Mouse (Mus musculus) hindbrain, postnatal 0 days (tissue): ENCODE results near the gene Hacd1. TPM values are rescaled to one million over a fixed set of nuclear protein-coding genes. Genes with fewer than 3 reads are reported as not detected.
A peak's percentile ranks its signal among the peaks of the same experiment; 100 is the strongest.

Experiments used
- ATAC-seq: fragments of 200-750 bp; cut with Nextera tagmentation; 2 replicates; pipeline ENCODE4 v1.8.0; 2017; ENCODE audit warnings: mild to moderate bottlenecking, moderate TSS enrichment, moderate library complexity
- DNase-seq: peaks from one replicate; pipeline ENCODE4 v3.0.0-alpha.2; 2015; ENCODE audit warnings: low spot score
- H3K27ac ChIP-seq: fragments of 300-500 bp; sonication (generic); 2 replicates; pipeline ENCODE4 v1.5.1; 2014; ENCODE audit warnings: mild to moderate bottlenecking
- H3K27me3 ChIP-seq: fragments of 300-500 bp; sonication (generic); 2 replicates; pipeline ENCODE4 v1.6.1; 2014; ENCODE audit warnings: low read length, mixed read lengths; ENCODE audit not compliant: insufficient read depth
- H3K36me3 ChIP-seq: fragments of 300-500 bp; sonication (generic); 2 replicates; pipeline ENCODE4 v1.6.1; 2014; ENCODE audit warnings: low read length, mixed read lengths; ENCODE audit not compliant: insufficient read depth
- H3K4me1 ChIP-seq: fragments of 300-500 bp; sonication (generic); 2 replicates; pipeline ENCODE4 v1.6.1; 2014; ENCODE audit warnings: antibody characterized with exemption, low read length, mixed read lengths; ENCODE audit not compliant: insufficient read depth
- H3K4me2 ChIP-seq: fragments of 300-500 bp; sonication (generic); 2 replicates; pipeline ENCODE4 v1.6.1; 2014; ENCODE audit warnings: low read depth, mild to moderate bottlenecking, low read length, moderate library complexity, mixed read lengths
- H3K4me3 ChIP-seq: fragments of 300-500 bp; sonication (generic); 2 replicates; pipeline ENCODE4 v1.5.1; 2014; ENCODE audit warnings: low read length
- H3K9ac ChIP-seq: fragments of 300-500 bp; sonication (generic); replicated peaks from 2 replicates; pipeline ENCODE4 v1.6.1; 2014; ENCODE audit warnings: mild to moderate bottlenecking, low read length, moderate library complexity, mixed read lengths
- H3K9me3 ChIP-seq: fragments of 300-500 bp; sonication (generic); 2 replicates; pipeline ENCODE4 v1.6.1; 2016; ENCODE audit warnings: low read length, mixed read lengths
- CTCF ChIP-seq: IDR thresholded peaks from 2 replicates; pipeline ENCODE4 v1.5.1; 2016; ENCODE audit warnings: antibody characterized with exemption, control low read depth, low read depth
- WGBS: fragments of 180-500 bp; shearing (Covaris S2); extraction: QIAGEN DNeasy Blood & Tissue Kit; methylation state at CpG from one replicate; pipeline ENCODE4 v1.1.7; 2014; 5-methylcytosine and 5-hydroxymethylcytosine counted together
- polyA plus RNA-seq: library from polyadenylated mRNA; unstranded; fragments of >200 nt; fragmentation: Nextera tagmentation; extraction: Ambion mirVana; gene quantifications from 2 replicates; pipeline ENCODE4 v1.2.1, GENCODE M21; 2015
- total RNA-seq: library from RNA; depleted of rRNA; stranded (reverse); fragments of >200 nt; gene quantifications from 2 replicates; pipeline ENCODE4 v1.2.3, GENCODE M21; 2014

Gene Hacd1
- total and polyA plus RNA-seq, 2 experiments from 2014 or later: 59.8 to 88.5 TPM

GRCm38 (mm10) chr2:14041249-14041648, 14.7 kb downstream of the Hacd1 start:
- no peak overlapping the region for H3K4me3 ChIP-seq
- H3K9ac ChIP-seq: no peak overlapping the region
- no peaks in the 10 kb centered on the region for H3K4me1 ChIP-seq
- H3K36me3 ChIP-seq: peaks cover 4% of the 10 kb centered on the region; the same call in 1 of the 2 replicates
- TF ChIP-seq CTCF: no peak
- no peak for ATAC-seq
- 99% methylated on average over 2 of the region's 2 CpGs for WGBS
- H3K27ac ChIP-seq: no peak overlapping the region
- no peak for DNase-seq
- H3K4me2 ChIP-seq: no peak overlapping the region
- H3K9me3 ChIP-seq: no peaks in the 10 kb centered on the region
- no peaks in the 10 kb centered on the region for H3K27me3 ChIP-seq

DNA sequence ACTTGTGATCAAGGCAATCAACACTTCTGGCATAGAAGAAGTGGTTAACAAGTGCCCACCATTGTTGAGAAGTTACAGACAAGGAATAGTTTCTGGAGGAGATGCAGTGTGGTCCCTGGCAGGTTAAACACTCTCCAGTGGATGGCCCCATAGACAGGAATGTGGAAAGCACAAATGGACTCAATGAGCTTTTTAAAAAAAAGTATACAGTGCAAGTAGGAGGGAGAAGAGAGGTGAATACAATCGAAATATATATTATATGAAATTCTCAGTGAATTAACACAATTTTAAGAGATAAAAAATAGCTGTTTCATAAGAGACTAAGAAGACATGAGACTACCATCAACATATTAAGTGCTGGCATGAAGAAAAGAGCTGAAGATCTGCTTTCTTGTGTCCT, 36.7 kb downstream of the Hacd1 start:
- TF ChIP-seq CTCF: no peak
- Histone ChIP-seq H3K9me3 (no peaks in the 10 kb centered on the region), H3K9ac (no peak overlapping the region), H3K36me3 (no peaks in the 10 kb centered on the region), H3K4me2 (no peak overlapping the region), H3K27me3 (no peaks in the 10 kb centered on the region), H3K27ac (no peak overlapping the region), H3K4me3 (no peak overlapping the region), H3K4me1 (no peaks in the 10 kb centered on the region)
- 98% methylated on average over 1 of the region's 1 CpGs for WGBS
- ATAC-seq: no peak
- DNase-seq: no peak

GRCm38 (mm10) chr2:14005121-14005520, 50.8 kb downstream of the Hacd1 start:
- TF ChIP-seq CTCF: no peak
- WGBS: 93% methylated on average over 1 of the region's 1 CpGs

GRCm38 (mm10) chr2:13960136-13960535, 95.8 kb downstream of the Hacd1 start:
- Histone ChIP-seq H3K4me3 (no peak overlapping the region), H3K27me3 (no peaks in the 10 kb centered on the region), H3K36me3 (no peaks in the 10 kb centered on the region), H3K27ac (no peak overlapping the region), H3K4me2 (no peak overlapping the region), H3K9ac (no peak overlapping the region), H3K9me3 (no peaks in the 10 kb centered on the region), H3K4me1 (no peaks in the 10 kb centered on the region)
- no peak for TF ChIP-seq CTCF
- DNase-seq (no peak), ATAC-seq (no peak)
- WGBS: 93% methylated on average over 1 of the region's 1 CpGs

More at GRCm38 (mm10) chr2:14005121-14005520, 50.8 kb downstream of the Hacd1 start:
- Histone ChIP-seq H3K4me2 (no peak overlapping the region), H3K9me3 (no peaks in the 10 kb centered on the region), H3K9ac (no peak overlapping the region), H3K36me3 (no peaks in the 10 kb centered on the region), H3K27ac (no peak overlapping the region), H3K4me1 (no peaks in the 10 kb centered on the region), H3K4me3 (no peak overlapping the region), H3K27me3 (no peaks in the 10 kb centered on the region)
- ATAC-seq (no peak), DNase-seq (no peak)

GRCm38 (mm10) chr2:13956463-13956862, 99.5 kb downstream of the Hacd1 start:
- Histone ChIP-seq H3K9me3 (no peaks in the 10 kb centered on the region), H3K4me2 (no peak overlapping the region), H3K4me1 (no peaks in the 10 kb centered on the region), H3K27me3 (no peaks in the 10 kb centered on the region), H3K4me3 (no peak overlapping the region), H3K27ac (no peak overlapping the region), H3K9ac (no peak overlapping the region), H3K36me3 (no peaks in the 10 kb centered on the region)
- 28% methylated on average over 2 of the region's 2 CpGs for WGBS
- no peak for TF ChIP-seq CTCF
- ATAC-seq (no peak), DNase-seq (no peak)

DNA sequence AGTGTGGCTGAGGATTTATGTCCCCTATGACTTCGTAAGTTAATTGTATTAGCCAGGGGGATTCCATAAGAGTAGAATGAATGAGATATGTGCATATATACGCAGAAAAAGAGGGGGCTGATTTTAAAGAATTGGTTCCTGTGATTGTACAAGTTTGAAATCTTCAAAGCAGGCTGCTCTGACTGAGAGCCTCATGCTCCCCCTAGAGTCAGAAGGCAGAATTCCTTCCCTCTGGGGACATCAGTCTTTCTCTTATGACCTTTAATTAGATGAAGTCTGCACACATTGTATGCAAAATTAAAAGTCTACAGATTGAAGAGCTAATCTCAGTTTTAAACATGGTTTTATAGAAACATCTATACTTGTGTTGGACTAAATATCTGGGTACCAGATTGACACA, 117.8 kb downstream of the Hacd1 start:
- H3K4me1 ChIP-seq: no peaks in the 10 kb centered on the region
- peak; percentile 48 for DNase-seq
- no peak for ATAC-seq
- no peak overlapping the region for H3K4me2 ChIP-seq
- 51% methylated on average over 2 of the region's 2 CpGs for WGBS
- no peak overlapping the region for H3K27ac ChIP-seq
- TF ChIP-seq CTCF: peak; percentile 60
- H3K9ac ChIP-seq: no peak overlapping the region
- no peak overlapping the region for H3K4me3 ChIP-seq
- no peaks in the 10 kb centered on the region for H3K36me3 ChIP-seq
- H3K9me3 ChIP-seq: no peaks in the 10 kb centered on the region
- no peaks in the 10 kb centered on the region for H3K27me3 ChIP-seq

DNA sequence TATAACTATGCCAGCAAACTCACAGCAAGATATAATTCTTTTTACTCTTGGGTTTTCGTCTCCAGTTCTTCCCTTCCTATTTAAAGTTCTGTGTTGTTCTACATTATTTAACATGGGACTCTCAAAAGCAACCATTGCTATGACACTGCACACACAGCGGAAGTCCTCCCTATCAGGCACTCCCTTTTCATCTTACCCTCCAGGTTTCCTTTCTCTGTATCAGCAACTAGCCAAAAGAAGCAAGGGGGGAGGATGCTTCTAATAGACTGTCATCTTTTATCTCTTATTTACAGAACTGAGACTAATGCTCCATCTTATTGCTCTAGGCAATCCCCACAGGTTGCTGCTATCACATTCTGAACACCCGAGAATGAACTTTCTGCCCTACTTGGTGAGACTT, 120.6 kb downstream of the Hacd1 start:
- H3K27ac ChIP-seq: no peak overlapping the region
- no peak overlapping the region for H3K4me3 ChIP-seq
- no peak overlapping the region for H3K9ac ChIP-seq
- no peak for ATAC-seq
- H3K4me1 ChIP-seq: no peaks in the 10 kb centered on the region
- H3K4me2 ChIP-seq: no peak overlapping the region
- no peaks in the 10 kb centered on the region for H3K9me3 ChIP-seq
- no peaks in the 10 kb centered on the region for H3K36me3 ChIP-seq
- TF ChIP-seq CTCF: no peak
- H3K27me3 ChIP-seq: no peaks in the 10 kb centered on the region
- WGBS: 80% methylated on average over 3 of the region's 3 CpGs
- no peak for DNase-seq
